Mouse (Mus musculus): ENCODE measurements around the gene Negr1.

Negr1 gene

DNA sequence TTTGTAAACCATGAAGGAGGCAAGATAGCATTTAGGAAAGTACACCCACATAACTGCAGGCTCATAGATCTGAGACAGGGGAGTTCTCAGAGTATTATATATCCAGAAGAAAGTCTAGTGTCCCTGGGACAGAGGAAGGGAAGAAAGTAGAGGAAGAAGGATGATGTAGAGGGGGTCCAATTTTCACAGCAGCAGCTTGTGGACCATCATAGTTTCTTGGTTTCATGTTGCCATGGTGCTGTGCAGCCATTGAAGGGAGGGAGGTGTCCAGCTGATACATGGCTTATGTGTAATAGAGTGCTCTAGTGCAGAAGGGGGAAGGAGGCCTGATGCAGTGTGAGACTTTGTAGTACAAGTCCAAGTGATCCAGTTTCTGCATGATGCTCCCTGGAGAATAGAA, 359.8 kb downstream of the Negr1 start:
- no peak for DNase-seq

DNA sequence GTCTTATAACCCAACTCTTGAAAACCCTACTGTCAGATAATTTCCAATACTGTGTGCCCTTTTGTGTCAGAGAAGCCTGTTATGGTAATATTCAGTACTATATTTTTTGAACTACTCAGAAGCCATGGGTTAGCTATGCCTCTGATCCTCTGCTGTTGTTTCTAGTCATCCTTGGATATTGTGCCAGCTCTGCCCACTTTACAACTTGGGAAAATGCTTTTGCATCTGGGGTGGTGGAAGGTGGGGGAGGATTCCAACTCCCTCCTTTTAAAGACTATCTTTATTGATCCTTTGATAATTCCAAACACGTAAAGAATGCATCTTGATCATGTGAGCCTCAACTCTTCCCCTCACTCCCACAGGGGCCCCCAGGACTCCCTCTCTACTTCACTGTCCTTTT, 361.6 kb downstream of the Negr1 start:
- DNase-seq: no peak

DNA sequence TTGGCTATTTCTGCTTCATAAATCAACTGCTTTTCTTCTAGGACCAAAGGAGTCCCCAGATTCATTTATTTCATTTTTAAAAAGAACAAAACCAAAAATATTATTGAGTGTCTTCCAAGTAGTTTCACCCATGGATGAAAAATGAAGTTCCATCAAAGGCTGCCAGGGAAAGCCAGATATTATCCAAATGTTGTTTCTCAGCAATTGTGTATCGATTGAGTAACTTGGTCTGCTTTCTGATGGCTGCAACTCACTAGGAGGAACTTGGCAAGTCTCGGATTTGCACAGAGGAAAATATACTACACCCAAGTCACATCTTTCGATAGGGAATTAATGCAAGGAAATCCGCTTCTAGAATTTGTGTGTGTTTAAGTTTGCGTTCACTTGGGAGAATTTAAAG, 363.5 kb downstream of the Negr1 start:
- DNase-seq: no peak

DNA sequence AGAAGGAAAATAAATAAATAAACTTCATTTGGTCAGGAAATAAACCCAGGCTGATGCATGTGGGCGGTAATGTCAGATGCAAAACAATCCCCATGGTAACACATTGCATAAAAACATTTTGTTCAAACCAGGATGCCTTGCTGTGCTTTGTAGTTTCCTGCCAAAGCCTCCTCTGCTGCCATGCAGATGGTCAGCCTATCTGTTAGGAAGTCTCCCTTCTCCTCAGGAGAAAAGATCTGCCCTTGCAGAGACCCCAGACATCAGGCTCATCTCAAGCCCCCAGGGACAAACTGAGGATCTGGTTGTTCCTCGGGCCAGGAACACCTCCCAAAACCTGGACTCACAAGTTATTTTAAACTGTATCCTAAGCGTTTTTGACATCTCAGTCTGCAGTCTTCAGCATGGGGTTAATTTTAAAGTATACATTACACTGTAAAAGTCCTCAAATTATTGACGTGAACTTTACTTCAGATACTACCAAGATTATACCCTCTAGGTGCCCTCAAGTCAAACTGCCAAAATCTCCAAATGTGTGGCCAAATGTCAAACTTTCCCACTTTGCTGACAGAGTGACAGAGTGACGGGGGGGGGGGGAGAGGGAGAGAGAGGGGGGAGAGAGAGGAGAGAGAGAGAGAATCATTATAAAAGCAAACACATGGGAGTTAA, 366.9 kb downstream of the Negr1 start:
- no peak for DNase-seq

DNA sequence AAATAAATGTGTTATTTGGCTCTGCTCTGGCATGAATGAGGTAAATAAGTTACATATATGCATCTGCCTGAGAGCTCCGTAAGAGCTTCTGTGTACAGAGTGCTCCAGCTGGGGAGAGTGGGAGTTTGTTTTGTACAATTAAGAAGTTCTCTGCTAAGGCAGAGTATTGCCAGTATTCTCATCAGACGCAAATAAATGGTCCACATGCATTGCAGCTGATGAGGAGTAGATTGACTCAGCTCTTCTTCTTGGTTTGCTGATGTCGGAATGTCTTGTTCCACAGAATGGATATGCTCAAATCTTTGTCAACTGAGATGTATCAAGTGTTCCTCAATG, 367.4 kb downstream of the Negr1 start:
- DNase-seq: no peak

DNA sequence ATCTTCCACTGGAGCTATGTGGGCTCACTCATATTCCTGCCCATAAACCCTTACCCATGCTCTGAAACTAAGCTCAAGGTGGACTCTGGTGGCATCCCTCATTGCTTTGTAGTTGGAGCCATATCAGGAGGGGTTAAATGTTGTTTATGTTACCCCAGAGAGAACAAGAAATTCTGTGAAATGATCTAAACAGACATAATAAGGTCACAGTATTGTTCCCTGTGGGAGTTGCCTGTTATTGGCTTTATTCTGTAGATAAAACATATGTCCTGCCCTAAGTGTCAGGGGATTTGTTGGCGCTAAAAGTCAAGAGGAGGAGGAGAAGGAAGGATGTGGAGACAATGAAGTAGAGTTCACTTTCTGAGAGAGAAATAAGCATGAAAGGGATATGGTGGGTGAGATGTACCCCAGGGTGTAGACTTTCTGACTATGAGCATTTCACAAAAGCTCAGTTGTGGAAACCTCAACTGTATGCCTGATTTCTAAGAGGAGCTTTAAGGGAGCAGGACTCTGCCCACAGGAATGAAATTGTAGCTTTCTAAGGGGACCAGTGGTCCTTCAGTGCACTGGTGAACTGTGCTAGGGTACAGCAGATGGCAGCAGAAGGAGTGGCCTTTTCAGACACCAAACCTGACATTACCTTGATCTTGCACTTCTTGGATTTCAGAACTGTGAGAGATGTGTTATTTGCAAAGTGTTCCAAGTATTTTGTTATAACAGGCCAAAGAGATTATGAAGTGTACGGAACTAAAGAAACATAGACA, 368.3 kb downstream of the Negr1 start:
- DNase-seq: no peak

DNA sequence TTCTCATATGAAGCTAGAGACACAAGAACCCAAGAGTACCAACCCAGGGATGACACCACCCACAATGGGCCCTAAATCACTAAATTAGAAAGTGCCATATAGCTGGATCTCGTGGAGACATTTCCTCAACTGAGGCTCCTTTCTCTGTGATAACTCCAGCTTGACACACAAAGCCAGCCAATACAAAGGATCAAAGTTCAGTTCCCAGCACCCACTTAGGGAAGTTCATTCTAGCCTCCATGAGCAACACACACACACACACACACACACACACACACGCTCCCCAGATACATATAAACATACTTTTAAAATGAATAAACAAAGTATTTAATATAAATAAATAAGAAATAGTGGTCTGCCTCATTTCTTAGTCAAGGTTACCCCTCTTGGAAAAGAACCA, 369.4 kb downstream of the Negr1 start:
- no peak for DNase-seq

DNA sequence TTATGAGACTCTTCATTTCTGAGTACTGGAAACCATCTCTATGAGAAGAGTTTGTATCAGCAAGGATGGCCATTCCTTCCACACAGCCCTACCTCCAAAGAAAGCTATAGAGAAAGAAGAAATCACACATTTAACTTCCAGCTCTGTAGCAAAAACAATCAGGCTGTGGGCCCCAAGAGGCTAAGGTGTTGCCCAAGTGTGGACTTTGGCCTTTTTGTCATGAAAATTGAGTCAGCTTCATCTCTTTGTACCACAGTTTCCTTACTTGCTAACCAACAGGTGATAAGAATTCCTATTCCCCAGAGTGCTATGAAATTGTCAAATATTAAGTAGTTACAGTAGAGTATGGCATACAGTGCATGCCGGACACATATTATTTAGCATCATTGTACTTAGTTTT, 369.9 kb downstream of the Negr1 start:
- DNase-seq: no peak

DNA sequence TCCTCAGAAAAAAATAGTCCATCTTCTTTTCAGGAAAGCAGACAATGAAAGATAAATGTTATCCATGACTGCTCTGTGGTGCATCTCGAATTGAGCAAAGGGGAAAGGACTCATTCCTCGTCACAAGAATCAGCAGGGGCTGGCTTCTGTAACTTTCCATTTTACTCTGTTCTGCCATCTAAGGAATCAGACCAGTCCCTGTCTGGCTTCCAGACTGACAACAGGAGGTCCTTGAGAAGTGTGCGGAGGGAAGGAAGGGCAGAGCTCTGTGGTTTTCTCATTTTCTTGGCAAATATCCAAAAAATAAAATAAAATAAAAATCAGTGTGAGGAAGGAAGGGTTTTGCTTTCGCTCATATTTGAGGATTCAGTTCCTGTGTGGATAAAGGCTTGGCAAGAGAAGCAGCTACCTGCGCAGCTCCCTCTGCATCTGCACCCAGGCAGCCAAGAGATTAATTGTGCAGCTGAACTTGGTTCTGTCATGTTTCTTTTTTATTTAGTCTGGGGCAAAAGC, 373.2 kb downstream of the Negr1 start:
- no peak for DNase-seq

DNA sequence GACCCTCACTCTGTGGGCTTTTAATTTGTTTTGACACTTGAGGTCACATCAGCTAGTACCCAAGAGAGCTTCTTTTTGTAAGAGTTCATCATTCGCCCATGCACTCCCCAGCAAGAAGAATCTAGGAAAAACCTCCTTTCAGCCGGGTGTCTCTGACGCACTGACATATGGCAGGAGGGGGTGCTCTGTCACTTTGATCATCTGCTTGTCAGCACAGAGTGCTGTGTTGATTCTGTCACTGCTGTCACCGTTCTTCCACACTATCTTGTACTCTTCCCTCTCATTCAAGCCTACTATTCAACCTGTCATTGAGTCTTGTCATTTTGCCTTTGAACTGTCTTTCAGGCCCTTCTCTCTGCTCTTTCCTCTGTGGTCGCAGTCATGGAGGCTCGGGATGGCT, 385.8 kb downstream of the Negr1 start:
- no peak for DNase-seq

DNA sequence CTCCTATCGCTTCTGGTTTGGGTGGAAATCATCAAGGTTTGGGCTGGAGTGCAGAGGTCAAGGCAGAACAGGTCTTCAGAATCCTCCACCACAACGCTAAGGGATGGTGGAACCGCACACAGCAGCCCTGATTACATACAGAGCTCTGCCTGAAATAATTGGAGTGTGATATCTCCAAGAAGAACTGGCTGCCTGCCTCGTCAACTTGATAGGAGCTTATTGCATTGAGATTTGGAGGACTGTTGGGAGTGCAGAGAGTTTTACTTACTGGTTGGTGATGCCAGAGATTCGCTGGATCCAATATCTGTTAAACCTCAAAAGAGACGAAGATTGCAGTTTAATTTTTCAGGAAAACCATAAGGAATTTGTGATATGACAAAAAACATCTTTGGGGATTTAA, 391.4 kb downstream of the Negr1 start:
- DNase-seq: no peak

DNA sequence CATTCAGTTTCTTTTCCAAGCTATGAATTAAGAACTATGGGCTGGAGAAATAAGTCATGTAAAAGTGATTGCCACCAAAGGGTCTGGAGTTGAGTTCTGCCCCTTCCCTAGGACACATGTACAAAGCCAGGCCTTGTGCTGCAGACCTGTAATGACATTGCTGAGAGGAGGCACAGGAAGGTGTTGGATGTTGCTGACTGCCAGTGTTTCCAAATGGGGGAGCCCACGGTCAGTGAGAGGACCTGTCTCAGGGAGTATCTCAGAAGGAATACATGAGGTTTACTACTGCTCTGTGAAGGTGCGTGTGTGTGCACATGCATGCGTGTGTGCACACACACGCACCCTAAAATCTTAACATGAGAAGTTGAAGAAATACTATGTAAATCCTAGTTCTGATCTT, 393.5 kb downstream of the Negr1 start:
- DNase-seq: no peak

DNA sequence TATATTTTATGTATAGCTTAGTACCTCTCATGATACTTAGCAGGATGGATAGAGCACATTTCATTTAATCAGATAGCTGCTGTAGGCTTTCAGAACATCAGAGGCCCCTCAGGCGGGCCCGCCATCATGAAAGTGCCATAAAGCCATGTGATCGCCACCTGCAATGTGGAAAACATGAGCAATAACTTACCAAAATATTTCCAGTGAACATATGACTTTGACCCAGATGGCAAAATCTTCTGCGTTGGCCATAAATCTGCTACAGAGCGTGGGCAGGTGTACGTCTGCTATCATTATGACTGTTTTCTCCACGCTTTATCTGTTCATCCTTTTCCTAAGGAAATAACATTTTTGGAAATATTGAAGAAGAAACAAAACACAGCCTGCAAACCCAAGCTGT, 397.0 kb downstream of the Negr1 start:
- no peak for DNase-seq

DNA sequence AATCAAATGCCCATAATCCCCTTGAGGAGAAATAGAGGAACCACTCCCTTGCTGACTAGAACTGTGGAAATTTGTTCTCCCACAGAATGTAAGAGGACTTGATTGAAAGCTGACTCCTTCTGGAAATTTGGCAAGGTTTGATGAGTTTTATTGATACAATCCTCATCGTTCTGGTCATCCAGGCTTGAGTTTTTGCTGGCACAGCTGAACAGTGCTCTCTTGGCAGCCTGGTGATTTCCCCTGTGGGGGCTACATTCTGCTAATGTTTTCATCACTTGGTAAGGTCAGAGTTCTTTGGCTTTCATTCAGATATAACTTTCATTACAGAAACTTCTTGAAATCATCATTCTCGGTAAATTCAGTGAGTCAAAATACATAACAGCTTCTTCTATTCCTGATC, 407.2 kb downstream of the Negr1 start:
- no peak for DNase-seq

DNA sequence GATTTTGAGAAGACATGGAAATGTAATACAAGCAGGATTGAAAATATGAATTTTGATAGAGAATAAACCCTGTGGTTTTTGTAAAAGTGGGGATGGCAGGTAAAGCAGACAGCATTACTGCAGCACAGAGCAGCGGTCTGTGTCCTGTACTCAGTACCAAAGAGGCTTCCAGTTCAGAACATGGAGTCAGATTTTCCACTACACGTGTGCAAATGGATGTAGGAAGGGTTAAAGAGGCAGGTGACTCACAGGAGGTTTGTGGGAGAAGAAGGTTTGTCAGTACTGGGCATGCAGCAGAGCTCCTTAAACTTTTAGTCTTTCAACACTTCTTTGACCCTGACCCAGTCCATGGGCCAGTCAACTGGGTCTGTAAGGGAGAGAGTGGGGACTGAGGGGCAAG, 409.5 kb downstream of the Negr1 start:
- DNase-seq: no peak

DNA sequence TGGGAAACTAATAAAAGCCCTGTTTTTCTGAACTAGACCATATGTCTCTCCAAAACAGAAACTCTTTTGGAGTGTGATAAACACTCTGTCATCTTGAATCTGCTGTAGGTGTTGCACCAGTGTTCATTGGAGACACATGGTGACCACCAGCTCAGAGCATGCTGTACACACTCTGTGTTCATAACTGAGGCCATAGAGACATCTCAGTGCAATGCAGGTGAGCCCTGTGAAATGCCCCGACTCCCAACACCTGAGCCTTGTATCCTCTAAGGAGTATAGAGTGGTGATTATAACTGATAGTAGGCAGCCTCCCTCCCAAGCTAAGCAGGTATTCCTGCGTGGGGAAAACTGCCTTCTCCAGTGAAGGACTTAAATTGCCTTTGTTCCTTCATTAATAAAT, 415.2 kb downstream of the Negr1 start:
- no peak for DNase-seq

DNA sequence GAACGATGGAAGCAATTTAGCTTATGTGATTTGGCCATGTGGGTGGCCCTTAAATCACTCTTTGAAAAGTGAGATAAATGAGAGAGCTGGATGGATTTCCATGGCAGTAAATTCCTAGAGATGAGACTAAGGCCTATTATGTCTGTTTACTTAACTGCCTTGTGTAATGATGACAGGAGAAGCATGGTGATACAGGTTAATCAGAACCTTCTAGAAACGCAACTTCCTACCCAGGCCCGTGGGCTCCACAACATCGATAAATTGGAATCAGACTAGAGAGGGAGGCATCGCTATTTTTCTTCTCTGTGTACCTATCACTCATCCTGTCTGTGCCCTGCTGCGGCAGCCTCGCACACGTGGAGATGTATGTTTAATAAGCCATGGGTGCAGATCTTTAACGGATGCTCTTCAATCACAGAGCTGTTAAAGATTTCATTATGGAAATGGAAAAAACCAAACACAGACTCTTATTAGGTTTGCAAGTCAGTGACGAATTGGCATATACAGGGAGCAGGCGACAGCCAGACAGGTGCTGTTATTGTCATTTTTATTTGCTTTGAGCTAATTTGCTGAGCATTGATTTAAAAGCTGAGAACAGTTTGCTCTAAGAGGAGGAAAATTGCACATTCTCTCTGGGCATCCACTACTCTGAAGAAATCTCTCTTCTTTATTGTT, 418.6 kb downstream of the Negr1 start:
- no peak for DNase-seq

DNA sequence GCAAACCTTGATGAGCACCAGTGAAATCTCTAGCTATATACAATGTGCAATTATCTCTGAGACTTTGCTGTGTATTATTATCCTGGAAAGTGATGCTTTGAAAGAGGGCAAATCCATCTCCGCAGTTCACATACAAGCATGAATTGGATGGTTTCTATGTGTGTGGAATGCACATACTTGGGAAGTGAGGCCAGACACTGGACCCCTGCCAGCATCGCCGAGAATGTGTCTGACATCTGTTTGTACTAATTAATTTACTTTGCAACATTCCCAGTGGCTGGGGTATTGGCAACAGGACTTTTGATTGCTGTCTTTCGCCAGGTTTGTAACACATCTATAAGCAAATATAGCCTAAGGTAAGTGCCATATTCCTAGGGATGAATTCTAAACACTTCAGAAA, 420.5 kb downstream of the Negr1 start:
- peak in 1 of 2 experiments; percentile 3 for DNase-seq

DNA sequence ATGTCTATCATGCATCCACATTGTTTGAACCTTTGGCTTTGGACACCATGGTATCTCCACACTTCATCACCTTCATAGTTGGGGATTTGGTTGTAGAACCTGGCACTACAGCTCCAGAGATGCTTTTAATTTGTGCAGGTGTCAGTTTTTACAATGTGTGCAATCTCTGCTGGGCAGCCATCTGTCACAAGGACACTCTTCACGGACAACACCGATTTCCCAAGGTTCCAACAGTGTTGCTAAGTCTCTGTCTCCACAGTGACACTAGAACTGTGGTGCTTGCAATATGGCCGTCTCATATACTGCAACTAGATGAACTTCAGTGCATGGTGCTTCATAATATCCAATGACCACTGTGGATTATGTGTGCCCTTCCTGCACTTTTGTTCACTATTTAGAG, 425.5 kb downstream of the Negr1 start:
- DNase-seq: no peak

DNA sequence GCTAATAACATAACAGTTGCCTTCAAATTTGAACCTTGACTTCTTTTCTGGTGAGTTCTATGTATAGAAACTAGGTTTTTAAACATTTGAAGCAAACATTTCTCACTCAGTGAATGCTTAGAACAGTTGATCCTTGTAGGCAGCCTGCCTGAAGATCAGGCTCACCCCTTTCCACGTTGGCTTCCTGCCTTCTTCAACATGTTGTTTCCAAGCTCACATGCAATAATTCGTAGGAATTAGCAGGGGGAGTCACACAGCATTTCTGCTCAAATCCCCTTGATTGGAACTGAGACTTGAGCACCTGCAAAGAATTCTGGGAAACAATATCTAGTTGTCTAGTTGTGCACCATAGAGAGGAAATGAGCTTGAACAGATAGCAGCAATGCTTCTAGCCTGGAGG, 430.6 kb downstream of the Negr1 start:
- DNase-seq: no peak

DNA sequence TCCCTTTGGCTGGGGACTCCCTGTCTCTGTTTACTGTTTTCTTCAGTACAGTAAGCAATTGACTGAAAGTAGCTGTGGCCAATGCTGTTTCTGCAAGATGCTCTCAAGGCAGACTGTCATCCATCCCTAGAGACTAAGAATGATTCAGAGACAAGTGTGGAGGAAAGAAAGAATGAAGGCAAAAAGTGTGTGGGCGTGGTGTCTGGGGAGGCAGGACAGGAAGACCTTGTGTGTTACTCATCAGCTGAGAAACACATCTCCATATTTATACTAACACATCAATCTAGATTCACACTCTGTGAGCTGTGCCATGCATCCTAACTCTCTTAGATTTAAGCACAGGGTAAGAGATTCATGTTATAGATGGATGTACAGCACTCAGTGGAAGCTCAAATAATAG, 431.2 kb downstream of the Negr1 start:
- no peak for DNase-seq

DNA sequence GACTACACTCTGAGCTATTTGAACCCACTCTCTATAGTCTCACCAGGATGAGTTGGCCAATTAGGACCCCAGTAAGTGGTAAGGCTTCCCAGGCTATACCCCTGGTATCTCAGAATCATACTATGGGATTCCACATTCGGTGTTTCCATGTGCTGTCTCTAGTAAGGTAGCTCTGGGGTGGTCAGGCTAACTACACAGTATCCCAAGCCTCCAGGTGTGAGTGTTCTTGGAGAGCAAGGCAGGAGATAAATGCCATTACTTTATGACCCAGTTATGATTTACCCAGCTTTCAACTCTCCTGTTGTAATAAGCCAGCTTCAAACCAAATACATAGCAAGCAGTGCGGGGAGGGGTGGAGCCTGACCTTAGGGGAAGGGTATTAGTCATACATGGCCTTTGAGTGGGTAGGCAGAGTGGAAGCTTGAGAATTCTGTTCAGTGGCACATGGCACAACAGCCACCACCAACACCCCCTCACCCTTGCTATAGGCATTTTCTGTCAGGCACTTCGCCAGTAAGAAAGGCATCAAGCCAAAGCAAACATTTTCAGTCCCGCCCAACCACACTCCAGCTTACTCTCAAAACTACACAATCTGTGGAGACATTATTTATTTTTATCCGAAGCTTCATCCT, 437.7 kb downstream of the Negr1 start:
- DNase-seq: peak in 1 of 2 experiments; percentile 1

DNA sequence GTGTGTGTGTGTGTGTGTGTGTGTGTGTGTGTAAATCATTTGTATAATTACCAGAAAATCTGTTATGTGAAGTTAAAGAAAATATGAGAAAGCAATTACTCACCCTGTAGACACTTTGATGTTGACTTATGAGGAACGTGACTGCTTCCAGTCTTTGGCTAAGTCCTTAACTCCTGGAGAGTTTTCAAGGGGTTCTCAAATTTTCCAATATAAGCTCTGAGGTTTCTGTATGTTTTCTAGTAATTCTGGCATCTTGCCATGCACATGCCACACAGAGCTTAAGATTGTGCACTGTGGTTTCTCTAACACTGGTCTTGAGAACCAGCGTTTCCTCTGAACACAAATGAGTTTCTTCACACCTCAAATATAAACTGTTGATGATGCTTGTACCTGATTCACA, 460.0 kb downstream of the Negr1 start:
- no peak for DNase-seq

DNA sequence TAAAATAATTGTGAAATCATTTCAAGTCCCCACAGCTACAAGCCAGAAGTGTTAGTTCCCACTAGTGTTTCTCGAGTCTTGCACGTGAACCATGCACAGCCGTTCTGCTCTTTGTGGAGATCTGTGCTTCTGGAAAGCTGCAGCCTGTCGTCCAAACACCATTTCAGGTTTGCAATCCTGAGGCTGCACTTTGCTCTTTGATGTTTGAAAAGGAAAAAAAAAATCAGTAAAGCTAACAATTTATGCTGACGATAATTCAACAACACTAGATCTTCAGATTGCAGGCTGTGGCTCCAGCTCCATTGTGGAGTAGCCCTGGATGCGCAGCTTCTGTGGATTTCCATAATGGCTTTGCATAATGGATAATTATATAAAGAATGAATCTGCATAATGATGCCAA, 463.0 kb downstream of the Negr1 start:
- DNase-seq: no peak
